Mouse (Mus musculus) liver, adult (tissue): ENCODE data around the gene Slpi.
"Not testable (repeated sequence)": the region's sequence is repeated elsewhere in the genome, so short reads cannot be mapped to it uniquely, and the experiment has no call there.

ENCODE experiments used
- GATA4 ChIP-seq: IDR thresholded peaks from 2 replicates; pipeline ENCODE4 v1.6.1; 2014; ENCODE audit warnings: mild to moderate bottlenecking, low read length; ENCODE audit not compliant: insufficient replicate concordance

The Slpi gene

GRCm38 (mm10) chr2:164371371-164371770 lies 17.5 kb downstream of the Slpi start:
- no peak for TF ChIP-seq GATA4

GRCm38 (mm10) chr2:164368620-164369105 lies 20.2 kb downstream of the Slpi start:
- TF ChIP-seq GATA4 = no peak

GRCm38 (mm10) chr2:164366947-164367346 lies 21.9 kb downstream of the Slpi start:
- TF ChIP-seq GATA4 = no peak

- TF ChIP-seq GATA4 = no peak
Observed at GRCm38 (mm10) chr2:164360974-164361657, 27.8 kb downstream of the Slpi start.

- TF ChIP-seq GATA4 = no peak
Observed at GRCm38 (mm10) chr2:164359668-164360067, 29.2 kb downstream of the Slpi start.

GRCm38 (mm10) chr2:164359031-164359430 lies 29.9 kb downstream of the Slpi start:
- TF ChIP-seq GATA4 = no peak

GRCm38 (mm10) chr2:164358373-164358772 lies 30.5 kb downstream of the Slpi start:
- TF ChIP-seq GATA4 = no peak

GRCm38 (mm10) chr2:164356177-164356967 lies 32.5 kb downstream of the Slpi start:
- no peak for TF ChIP-seq GATA4

GRCm38 (mm10) chr2:164353356-164353755 lies 35.5 kb downstream of the Slpi start:
- no peak for TF ChIP-seq GATA4

GRCm38 (mm10) chr2:164352697-164353096 lies 36.2 kb downstream of the Slpi start:
- no peak for TF ChIP-seq GATA4

GRCm38 (mm10) chr2:164348980-164349379 lies 39.9 kb downstream of the Slpi start:
- TF ChIP-seq GATA4 = no peak

- TF ChIP-seq GATA4 = not testable (repeated sequence)
Observed at GRCm38 (mm10) chr2:164332440-164332839, 56.5 kb downstream of the Slpi start, which contains the start of gene Svs5. Gene Svs5 (plus strand): TSS chr2:164332740.

GRCm38 (mm10) chr2:164320983-164321382 lies 67.9 kb downstream of the Slpi start:
- no peak for TF ChIP-seq GATA4

- TF ChIP-seq GATA4 = not testable (repeated sequence)
Observed at GRCm38 (mm10) chr2:164316451-164316850, 72.4 kb downstream of the Slpi start, which contains the start of gene Svs6. Gene Svs6 (plus strand): TSS chr2:164316751.

GRCm38 (mm10) chr2:164312599-164312998 lies 76.3 kb downstream of the Slpi start:
- no peak for TF ChIP-seq GATA4
